In genomic region chr4:32939521-32939920, GRCm38 (mm10) we compare ENCODE assay signal across 13 mouse cellular contexts. TPM values are rescaled to one million over a fixed set of nuclear protein-coding genes. Genes with fewer than 3 reads are reported as not detected.
DNase-seq lines count a peak whose midpoint lies in the region; ATAC-seq and TF ChIP-seq lines count a peak whose summit lies in the region.
"Had no signal": no experiment of that assay in that cellular context is flagged by ENCODE, and none has a peak within 500 bp of the region (broad histone marks: within the 10 kb centered on the region; RNA-seq: fewer than 3 reads in every experiment).

No protein-coding gene starts in this region.

- no peaks in the 10 kb centered on the region; the same call in 1 of the 2 replicates for H3K4me1 ChIP-seq in forebrain, postnatal 0 days (ENCODE audit: insufficient read depth)
- no peaks in the 10 kb centered on the region for H3K4me1 ChIP-seq in stomach, postnatal 0 days (replicated peaks; ENCODE audit: control insufficient read depth, insufficient read depth)
- no peaks in the 10 kb centered on the region for H3K4me1 ChIP-seq in intestine, embryonic 15.5 days (replicated peaks)

- no peak overlapping the region for H3K4me2 ChIP-seq in forebrain, postnatal 0 days (ENCODE audit: low read depth)
- no peak overlapping the region for H3K4me2 ChIP-seq in stomach, postnatal 0 days (replicated peaks; ENCODE audit: low read depth)
- no peak overlapping the region for H3K4me2 ChIP-seq in intestine, embryonic 15.5 days (replicated peaks)

- no peaks in the 10 kb centered on the region for H3K27me3 ChIP-seq in forebrain, postnatal 0 days (ENCODE audit: insufficient read depth, low read length)
- no peaks in the 10 kb centered on the region for H3K27me3 ChIP-seq in stomach, postnatal 0 days (ENCODE audit: control insufficient read depth, insufficient read depth, low read length)
- H3K27me3 ChIP-seq in intestine, embryonic 15.5 days (replicated peaks), result no peaks in the 10 kb centered on the region

- no peak for TF ChIP-seq EP300 in stomach, postnatal 0 days (optimal IDR thresholded peaks at IDR 0.05)

- H3K9me3 ChIP-seq in forebrain, postnatal 0 days (ENCODE audit: low read length), result no peaks in the 10 kb centered on the region
- no peaks in the 10 kb centered on the region for H3K9me3 ChIP-seq in stomach, postnatal 0 days (ENCODE audit: control insufficient read depth, low read length)
- H3K9me3 ChIP-seq in intestine, embryonic 15.5 days, result no peaks in the 10 kb centered on the region

- no peaks in the 10 kb centered on the region for H3K36me3 ChIP-seq in forebrain, postnatal 0 days (ENCODE audit: insufficient read depth)
- no peaks in the 10 kb centered on the region for H3K36me3 ChIP-seq in stomach, postnatal 0 days (ENCODE audit: control insufficient read depth, insufficient read depth, low read length)
- no peaks in the 10 kb centered on the region for H3K36me3 ChIP-seq in intestine, embryonic 15.5 days

- 0 out of 2 replicates have a peak overlapping the region, but pooled peaks have one; percentile 28 for H3K9ac ChIP-seq in forebrain, postnatal 0 days
- H3K9ac ChIP-seq in stomach, postnatal 0 days (ENCODE audit: low read length), result no peak overlapping the region
- H3K9ac ChIP-seq in intestine, embryonic 15.5 days, result no peak overlapping the region

- WGBS in forebrain, postnatal 0 days, result 12% methylated on average over 4 of the region's 4 CpGs
- 56% methylated on average over 4 of the region's 4 CpGs for WGBS in stomach, postnatal 0 days
- WGBS in intestine, embryonic 15.5 days, result 58% methylated on average over 4 of the region's 4 CpGs

- DNase-seq in frontal cortex, postnatal 36 days (ENCODE audit: low spot score in 2 of 2), result peak; percentile 14 to 28
- no peak for DNase-seq in frontal cortex, postnatal 25 days (ENCODE audit: low spot score in 2 of 2)
- DNase-seq in right cerebral cortex, postnatal 10 days (ENCODE audit: low spot score in 2 of 2), result peak; percentile 57 to 65
- no peak for DNase-seq in right cerebral cortex, postnatal 14 days
- no peak for DNase-seq in forebrain, postnatal 0 days
- DNase-seq in stomach, postnatal 0 days (ENCODE audit: low spot score), result no peak
- no peak for DNase-seq in right cerebral cortex, postnatal 25 days
- DNase-seq: cerebellum, postnatal 10 days; heart, adult 11 months; lung, adult 2 months; right cerebral cortex, adult 18-20 months had no signal

- H3K4me3 ChIP-seq in forebrain, postnatal 0 days (ENCODE audit: low read depth, low read length), result no peak overlapping the region
- H3K4me3 ChIP-seq in stomach, postnatal 0 days (ENCODE audit: low read depth, low read length), result no peak overlapping the region
- H3K4me3 ChIP-seq in intestine, embryonic 15.5 days (replicated peaks), result no peak overlapping the region

- ATAC-seq in forebrain, postnatal 0 days, result peak; percentile 81
- 0 out of 2 replicates have a peak, but pooled peaks have one; percentile 32 for ATAC-seq in stomach, postnatal 0 days (ENCODE audit: low FRiP score, low TSS enrichment)
- ATAC-seq in intestine, embryonic 15.5 days, result no peak
- ATAC-seq: intestine, postnatal 0 days had no signal

- TF ChIP-seq CTCF in forebrain, postnatal 0 days (IDR thresholded peaks at IDR 0.05; ENCODE audit: low read depth), result no peak
- no peak for TF ChIP-seq CTCF in stomach, postnatal 0 days (IDR thresholded peaks at IDR 0.05; ENCODE audit: low read depth)

- H3K27ac ChIP-seq in forebrain, postnatal 0 days (ENCODE audit: low read depth, low read length), result peak overlapping the region; percentile 45; the same call in 1 of the 2 replicates
- no peak overlapping the region for H3K27ac ChIP-seq in stomach, postnatal 0 days (replicated peaks)
- no peak overlapping the region for H3K27ac ChIP-seq in intestine, embryonic 15.5 days

RNA-seq across cellular contexts. Expression of gene Ankrd6, which starts 11.1 kb away (rescaled TPM):
- total RNA-seq in forebrain, postnatal 0 days (2014; rRNA removed), result 30.3 and 39.8 TPM in 2 replicates
- 15.1 and 18.4 TPM in 2 replicates for polyA plus RNA-seq in forebrain, postnatal 0 days (2015; fragmentation: Nextera tagmentation; extraction: Ambion mirVana)
- 2.2 and 2.3 TPM in 2 replicates for polyA plus RNA-seq in stomach, postnatal 0 days (2015; fragmentation: Nextera tagmentation; extraction: Ambion mirVana)
- polyA plus RNA-seq in intestine, embryonic 15.5 days (2015; fragmentation: Nextera tagmentation; extraction: Ambion mirVana), result 4.0 and 4.1 TPM in 2 replicates

RNA-seq across cellular contexts. Expression of gene Rragd, which starts 43.3 kb away (rescaled TPM):
- 45.3 and 53.0 TPM in 2 replicates for total RNA-seq in forebrain, postnatal 0 days (2014; rRNA removed)
- polyA plus RNA-seq in forebrain, postnatal 0 days (2015; fragmentation: Nextera tagmentation; extraction: Ambion mirVana), result 21.8 and 30.6 TPM in 2 replicates
- 1.7 and 2.8 TPM in 2 replicates for polyA plus RNA-seq in stomach, postnatal 0 days (2015; fragmentation: Nextera tagmentation; extraction: Ambion mirVana)
- 23.4 and 24.3 TPM in 2 replicates for polyA plus RNA-seq in intestine, embryonic 15.5 days (2015; fragmentation: Nextera tagmentation; extraction: Ambion mirVana)

Comparison
In these comparisons a context has a peak if more than half of its experiments do, and no peak if none do; other contexts are left out.
1. DNase-seq: peak in frontal cortex, postnatal 36 days (2 of 2) and right cerebral cortex, postnatal 10 days (2 of 2); none in frontal cortex, postnatal 25 days (0 of 2), right cerebral cortex, postnatal 14 days (single experiment), forebrain, postnatal 0 days (single experiment), stomach, postnatal 0 days (single experiment) and right cerebral cortex, postnatal 25 days (single experiment).